Mouse (Mus musculus) CH12.LX (cell line): ENCODE results near the gene Nub1. TPM values are rescaled to one million over a fixed set of nuclear protein-coding genes. Genes with fewer than 3 reads are reported as not detected.

ENCODE experiments used
- DNase-seq: peaks from one replicate; pipeline ENCODE4 v3.0.0-alpha.2; 2013; ENCODE audit errors: extremely low read depth
- H3K27ac ChIP-seq: 2 replicates; pipeline ENCODE4 v1.5.1; 2012; ENCODE audit warnings: low read depth, mild to moderate bottlenecking, control low read depth, moderate library complexity; ENCODE audit not compliant: insufficient read depth
- H3K27me3 ChIP-seq: replicated peaks from 2 replicates; pipeline ENCODE3; 2012; ENCODE audit warnings: inconsistent platforms
- H3K36me3 ChIP-seq, 2 experiments: replicated peaks in 1 of 2; 2 replicates each; pipeline versions ENCODE3 to v1.6.1; 2012; ENCODE audit warnings: inconsistent platforms in 1 of 2, low read length in 1 of 2, mild to moderate bottlenecking in 1 of 2, mixed read lengths in 1 of 2, moderate library complexity in 1 of 2; ENCODE audit not compliant: control insufficient read depth in 1 of 2, insufficient read depth in 1 of 2
- H3K4me1 ChIP-seq, 2 experiments: 2 replicates each; pipeline ENCODE4 v1.6.1; 2012; ENCODE audit warnings: inconsistent platforms in 1 of 2, moderate library complexity in 1 of 2; ENCODE audit not compliant: insufficient read depth in 2 of 2, control insufficient read depth in 1 of 2
- H3K4me2 ChIP-seq: 2 replicates; pipeline ENCODE4 v1.6.1; 2012; ENCODE audit warnings: low read depth, mild to moderate bottlenecking, control low read depth; ENCODE audit not compliant: poor library complexity, insufficient read depth, severe bottlenecking
- H3K4me3 ChIP-seq, 3 experiments: fragments of 150-350 bp in 1 of 3; sonication (generic) in 1 of 3; replicated peaks in 1 of 3; 2 replicates each; pipeline versions ENCODE3 to v1.5.1; 2011 to 2012; ENCODE audit warnings: low read depth in 2 of 3, low read length in 2 of 3, mild to moderate bottlenecking in 2 of 3, moderate library complexity in 2 of 3, control low read depth in 1 of 3, improper control_type of control experiment in 1 of 3, inconsistent platforms in 1 of 3, mixed read lengths in 1 of 3; ENCODE audit not compliant: poor library complexity in 1 of 3
- H3K79me2 ChIP-seq: replicated peaks from 2 replicates; pipeline ENCODE4 v1.6.1; 2012; ENCODE audit warnings: mild to moderate bottlenecking, moderate library complexity; ENCODE audit not compliant: control insufficient read depth, poor library complexity, insufficient read depth, severe bottlenecking; ENCODE audit errors: extremely low read depth
- H3K9ac ChIP-seq: 2 replicates; pipeline ENCODE4 v1.6.1; 2012; ENCODE audit warnings: low read depth, mild to moderate bottlenecking, control low read depth, moderate library complexity; ENCODE audit not compliant: insufficient read depth
- H3K9me3 ChIP-seq: replicated peaks from 2 replicates; pipeline ENCODE3; 2012; ENCODE audit warnings: low read length, inconsistent platforms, mixed read lengths
- CHD2 ChIP-seq: IDR thresholded peaks from 2 replicates; pipeline ENCODE4 v1.6.1; 2011; ENCODE audit warnings: low read length, improper control_type of control experiment
- ELF1 ChIP-seq: IDR thresholded peaks from 2 replicates; pipeline ENCODE4 v1.6.1; 2014; ENCODE audit warnings: low read depth, mild to moderate bottlenecking, inconsistent platforms, low read length, improper control_type of control experiment
- JUND ChIP-seq: conservative IDR thresholded peaks from 2 replicates; pipeline ENCODE4 v1.6.1; 2011; ENCODE audit warnings: low read depth, low read length, improper control_type of control experiment
- KAT2A ChIP-seq: IDR thresholded peaks from 2 replicates; pipeline ENCODE4 v1.6.1; 2012; ENCODE audit warnings: low read length, improper control_type of control experiment, inconsistent platforms; ENCODE audit not compliant: insufficient replicate concordance
- MYC ChIP-seq: IDR thresholded peaks from 2 replicates; pipeline ENCODE4 v1.6.1; 2011; ENCODE audit warnings: low read depth, mild to moderate bottlenecking, improper control_type of control experiment, low read length
- NRF1 ChIP-seq: IDR thresholded peaks from 2 replicates; pipeline ENCODE4 v1.6.1; 2014; ENCODE audit warnings: low read depth, mild to moderate bottlenecking, inconsistent platforms, low read length, improper control_type of control experiment, moderate library complexity
- POLR2A ChIP-seq: IDR thresholded peaks from 2 replicates; pipeline ENCODE4 v1.6.1; 2011; ENCODE audit warnings: low read depth, mild to moderate bottlenecking, improper control_type of control experiment, low read length
- POLR2AphosphoS2 ChIP-seq: IDR thresholded peaks from 2 replicates; pipeline ENCODE4 v1.6.1; 2011; ENCODE audit warnings: low read depth, low read length, improper control_type of control experiment
- SIN3A ChIP-seq: IDR thresholded peaks from 2 replicates; pipeline ENCODE4 v1.6.1; 2012; ENCODE audit warnings: low read length, improper control_type of control experiment, inconsistent platforms
- dilution Hi-C: fragments of 300-500 bp; cut with MboI; formaldehyde crosslinking; loops from 2 replicates; pipeline ENCODE4 v1.14.3; 2020; ENCODE audit warnings: low sequenced_read_pairs; ENCODE audit not compliant: extremely low pct_unique_long_range_greater_than_20kb, extremely low pct_ligation_motif_present
- in situ Hi-C: fragments of 300-500 bp; cut with MboI; formaldehyde crosslinking; loops from 3 replicates; pipeline ENCODE4 v1.14.3; 2019; ENCODE audit warnings: low sequenced_read_pairs, low pct_ligation_motif_present, low pct_unique_long_range_greater_than_20kb, mixed read lengths
- polyA plus RNA-seq: library from polyadenylated mRNA; unstranded; fragments of >175 nt; gene quantifications from 2 replicates; pipeline ENCODE4 v1.2.1, GENCODE M21; 2012; ENCODE audit warnings: low read depth; ENCODE audit not compliant: insufficient read length
- total RNA-seq, 2 experiments: library from RNA; depleted of rRNA; stranded (reverse); fragments of 300-350 nt in 1 of 2; fragments of >200 nt in 1 of 2; gene quantifications; 2 replicates each; pipeline ENCODE4 v1.2.3; 2012 to 2014

Gene Nub1
- total and polyA plus RNA-seq, 3 experiments, result 58.1 to 83.2 (median 69.3) TPM

GRCm38 (mm10) chr5:24757816-24758215, 72.5 kb downstream of the Nub1 start, which contains the start of gene Crygn:
Gene Crygn, minus strand, starts transcription at chr5:24758008.
- no peak for DNase-seq
- Histone ChIP-seq H3K9ac (no peak within 1 kb of the TSS), H3K4me1 (peaks cover 4 to 26% of the 10 kb centered on the region in 2 experiments; a peak in 3 of 4 replicates), H3K4me3 (no peak within 1 kb of the TSS), H3K9me3 (peaks cover 2% of the 10 kb centered on the region), H3K4me2 (no peak within 1 kb of the TSS), H3K27ac (no peak within 1 kb of the TSS), H3K79me2 (no peaks in the 10 kb centered on the region), H3K27me3 (no peaks in the 10 kb centered on the region), H3K36me3 (no peaks in the 10 kb centered on the region)
- TF ChIP-seq ELF1 (no peak), MYC (no peak), KAT2A (no peak), POLR2A (no peak), CHD2 (no peak), POLR2AphosphoS2 (no peak), SIN3A (no peak), NRF1 (no peak), JUND (no peak)
- in situ Hi-C loops, result no loop called here
- dilution Hi-C loops, result no loop called here

Other genes with a start within 250 kb of the Nub1 start
- gene Fastk, start 240.2 kb upstream of the Nub1 start, total RNA-seq (2012; rRNA removed), result 61.2 and 61.4 TPM in 2 replicates
- gene Fastk, start 240.2 kb upstream of the Nub1 start, total RNA-seq (2014; rRNA removed), result 41.8 and 44.8 TPM in 2 replicates
- gene Fastk, start 240.2 kb upstream of the Nub1 start, polyA plus RNA-seq, result 88.0 and 88.1 TPM in 2 replicates
- 9.6 and 13.1 TPM in 2 replicates for gene Tmub1, start 237.7 kb upstream of the Nub1 start, total RNA-seq (2012; rRNA removed)
- gene Tmub1, start 237.7 kb upstream of the Nub1 start, total RNA-seq (2014; rRNA removed), result 6.1 and 7.6 TPM in 2 replicates
- gene Tmub1, start 237.7 kb upstream of the Nub1 start, polyA plus RNA-seq, result 8.6 and 11.2 TPM in 2 replicates
- 43.5 and 46.3 TPM in 2 replicates for gene Agap3, start 233.4 kb upstream of the Nub1 start, total RNA-seq (2012; rRNA removed)
- 12.8 and 15.4 TPM in 2 replicates for gene Agap3, start 233.4 kb upstream of the Nub1 start, total RNA-seq (2014; rRNA removed)
- gene Agap3, start 233.4 kb upstream of the Nub1 start, polyA plus RNA-seq, result 37.9 and 38.0 TPM in 2 replicates
- 0.04 and 0.08 TPM in 2 replicates for gene Gbx1, start 158.3 kb upstream of the Nub1 start, total RNA-seq (2012; rRNA removed)
- gene Gbx1, start 158.3 kb upstream of the Nub1 start, total RNA-seq (2014; rRNA removed), result not detected in 2 replicates
- gene Gbx1, start 158.3 kb upstream of the Nub1 start, polyA plus RNA-seq, result 0.07 and 0.13 TPM in 2 replicates
- not detected in 2 replicates for gene Asb10, start 144.6 kb upstream of the Nub1 start, total RNA-seq (2012; rRNA removed)
- gene Asb10, start 144.6 kb upstream of the Nub1 start, total RNA-seq (2014; rRNA removed), result not detected in 2 replicates
- not detected in 2 replicates for gene Asb10, start 144.6 kb upstream of the Nub1 start, polyA plus RNA-seq
- not detected in 2 replicates for gene 4931409K22Rik, start 128.7 kb upstream of the Nub1 start, total RNA-seq (2012; rRNA removed)
- not detected in 2 replicates for gene 4931409K22Rik, start 128.7 kb upstream of the Nub1 start, total RNA-seq (2014; rRNA removed)
- not detected in 2 replicates for gene 4931409K22Rik, start 128.7 kb upstream of the Nub1 start, polyA plus RNA-seq
- gene Abcf2, start 108.1 kb upstream of the Nub1 start, total RNA-seq (2012; rRNA removed), result 118 and 152 TPM in 2 replicates
- gene Abcf2, start 108.1 kb upstream of the Nub1 start, total RNA-seq (2014; rRNA removed), result 162 and 169 TPM in 2 replicates
- 160 and 162 TPM in 2 replicates for gene Abcf2, start 108.1 kb upstream of the Nub1 start, polyA plus RNA-seq
- gene Chpf2, start 98.8 kb upstream of the Nub1 start, total RNA-seq (2012; rRNA removed), result 20.4 and 25.5 TPM in 2 replicates
- gene Chpf2, start 98.8 kb upstream of the Nub1 start, total RNA-seq (2014; rRNA removed), result 11.2 and 11.9 TPM in 2 replicates
- 22.8 and 26.9 TPM in 2 replicates for gene Chpf2, start 98.8 kb upstream of the Nub1 start, polyA plus RNA-seq
- gene Smarcd3, start 61.1 kb upstream of the Nub1 start, total RNA-seq (2012; rRNA removed), result 1.3 and 1.5 TPM in 2 replicates
- gene Smarcd3, start 61.1 kb upstream of the Nub1 start, total RNA-seq (2014; rRNA removed), result not detected in 2 replicates
- gene Smarcd3, start 61.1 kb upstream of the Nub1 start, polyA plus RNA-seq, result 2.2 and 2.8 TPM in 2 replicates
- 0.08 TPM in 2 replicates for gene Wdr86, start 45.2 kb downstream of the Nub1 start, total RNA-seq (2012; rRNA removed)
- not detected in 2 replicates for gene Wdr86, start 45.2 kb downstream of the Nub1 start, total RNA-seq (2014; rRNA removed)
- gene Wdr86, start 45.2 kb downstream of the Nub1 start, polyA plus RNA-seq, result 0.05 and 0.16 TPM in 2 replicates
- gene Crygn, start 72.5 kb downstream of the Nub1 start, total RNA-seq (2012; rRNA removed), result 2.0 TPM in 1 of 2 replicates, not detected in the other
- gene Crygn, start 72.5 kb downstream of the Nub1 start, total RNA-seq (2014; rRNA removed), result not detected in 2 replicates
- not detected in 2 replicates for gene Crygn, start 72.5 kb downstream of the Nub1 start, polyA plus RNA-seq
- 17.0 and 20.8 TPM in 2 replicates for gene Rheb, start 157.1 kb downstream of the Nub1 start, total RNA-seq (2012; rRNA removed)
- 64.1 and 70.4 TPM in 2 replicates for gene Rheb, start 157.1 kb downstream of the Nub1 start, total RNA-seq (2014; rRNA removed)
- gene Rheb, start 157.1 kb downstream of the Nub1 start, polyA plus RNA-seq, result 41.0 and 46.2 TPM in 2 replicates